Mouse (Mus musculus) midbrain, postnatal 0 days (tissue): ENCODE measurements around the gene Arhgap21. TPM values are rescaled to one million over a fixed set of nuclear protein-coding genes. Genes with fewer than 3 reads are reported as not detected.

Source experiments
- ATAC-seq: fragments of 200-750 bp; cut with Nextera tagmentation; 2 replicates; pipeline ENCODE4 v1.8.0; 2017; ENCODE audit warnings: moderate number of reproducible peaks, mild to moderate bottlenecking, moderate TSS enrichment, moderate library complexity; ENCODE audit not compliant: low FRiP score
- DNase-seq: peaks from one replicate; pipeline ENCODE4 v3.0.0-alpha.2; 2015; ENCODE audit warnings: low spot score
- H3K27ac ChIP-seq: fragments of 300-500 bp; sonication (generic); 2 replicates; pipeline ENCODE4 v1.5.1; 2014; ENCODE audit warnings: low read depth, mild to moderate bottlenecking, low read length, mixed read lengths
- H3K27me3 ChIP-seq: fragments of 300-500 bp; sonication (generic); 2 replicates; pipeline ENCODE4 v1.6.1; 2014; ENCODE audit warnings: low read length, control low read depth, mixed read lengths; ENCODE audit not compliant: insufficient read depth
- H3K36me3 ChIP-seq: fragments of 300-500 bp; sonication (generic); 2 replicates; pipeline ENCODE4 v1.6.1; 2014; ENCODE audit warnings: low read length, control low read depth, mixed read lengths; ENCODE audit not compliant: insufficient read depth
- H3K4me1 ChIP-seq: fragments of 300-500 bp; sonication (generic); 2 replicates; pipeline ENCODE4 v1.6.1; 2014; ENCODE audit warnings: mild to moderate bottlenecking, control low read depth, antibody characterized with exemption, low read length, mixed read lengths; ENCODE audit not compliant: insufficient read depth
- H3K4me2 ChIP-seq: fragments of 300-500 bp; sonication (generic); 2 replicates; pipeline ENCODE4 v1.6.1; 2014; ENCODE audit warnings: low read depth, mild to moderate bottlenecking, low read length, mixed read lengths; ENCODE audit not compliant: poor library complexity, severe bottlenecking
- H3K4me3 ChIP-seq: fragments of 300-500 bp; sonication (generic); 2 replicates; pipeline ENCODE4 v1.5.1; 2014; ENCODE audit warnings: low read depth, mild to moderate bottlenecking, low read length, moderate library complexity
- H3K9ac ChIP-seq: fragments of 300-500 bp; sonication (generic); replicated peaks from 2 replicates; pipeline ENCODE4 v1.6.1; 2014; ENCODE audit warnings: mild to moderate bottlenecking, low read length, moderate library complexity, mixed read lengths; ENCODE audit not compliant: poor library complexity, severe bottlenecking
- H3K9me3 ChIP-seq: fragments of 300-500 bp; sonication (generic); 2 replicates; pipeline ENCODE4 v1.6.1; 2016; ENCODE audit warnings: low read length, control low read depth
- CTCF ChIP-seq: IDR thresholded peaks from 2 replicates; pipeline ENCODE4 v1.5.1; 2016; ENCODE audit warnings: antibody characterized with exemption, mild to moderate bottlenecking
- WGBS: fragments of 180-500 bp; shearing (Covaris S2); extraction: QIAGEN DNeasy Blood & Tissue Kit; methylation state at CpG from one replicate; pipeline ENCODE4 v1.1.7; 2014; 5-methylcytosine and 5-hydroxymethylcytosine counted together
- polyA plus RNA-seq: library from polyadenylated mRNA; unstranded; fragments of >200 nt; fragmentation: Nextera tagmentation; extraction: Ambion mirVana; gene quantifications from 2 replicates; pipeline ENCODE4 v1.2.1, GENCODE M21; 2015
- total RNA-seq: library from RNA; depleted of rRNA; stranded (reverse); fragments of >200 nt; gene quantifications from 2 replicates; pipeline ENCODE4 v1.2.3, GENCODE M21; 2014; rRNA removed

Arhgap21 gene
- total and polyA plus RNA-seq, 2 experiments from 2014 or later, result 31.6 to 81.8 TPM

DNA sequence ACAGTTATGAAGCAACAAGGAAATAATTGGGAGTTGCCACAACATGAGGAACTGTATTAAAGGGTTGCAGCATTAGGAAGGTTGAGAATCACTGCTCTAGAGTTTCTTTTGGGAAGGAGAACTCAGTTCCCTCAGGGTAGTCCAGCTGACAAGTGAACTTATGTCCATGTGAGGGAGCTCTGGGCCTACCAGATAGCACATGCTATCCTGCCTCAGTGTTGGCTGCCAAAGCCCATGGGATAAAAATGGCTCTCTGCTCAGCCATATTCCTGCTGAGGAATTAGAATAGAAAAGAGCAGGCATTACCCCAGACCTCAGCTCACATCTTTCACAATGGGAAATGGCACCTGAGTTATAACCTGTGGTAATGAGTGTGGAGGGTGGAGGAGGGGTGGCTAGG is 142.4 kb downstream of the Arhgap21 start:
- TF ChIP-seq CTCF, result no peak
- ATAC-seq (no peak), DNase-seq (no peak)
- no peak overlapping the region for H3K4me2 ChIP-seq
- H3K9me3 ChIP-seq, result no peaks in the 10 kb centered on the region
- H3K36me3 ChIP-seq, result no peaks in the 10 kb centered on the region
- H3K4me3 ChIP-seq, result no peak overlapping the region
- H3K27ac ChIP-seq, result no peak overlapping the region
- no peaks in the 10 kb centered on the region for H3K4me1 ChIP-seq
- H3K27me3 ChIP-seq, result no peaks in the 10 kb centered on the region
- no peak overlapping the region for H3K9ac ChIP-seq

DNA sequence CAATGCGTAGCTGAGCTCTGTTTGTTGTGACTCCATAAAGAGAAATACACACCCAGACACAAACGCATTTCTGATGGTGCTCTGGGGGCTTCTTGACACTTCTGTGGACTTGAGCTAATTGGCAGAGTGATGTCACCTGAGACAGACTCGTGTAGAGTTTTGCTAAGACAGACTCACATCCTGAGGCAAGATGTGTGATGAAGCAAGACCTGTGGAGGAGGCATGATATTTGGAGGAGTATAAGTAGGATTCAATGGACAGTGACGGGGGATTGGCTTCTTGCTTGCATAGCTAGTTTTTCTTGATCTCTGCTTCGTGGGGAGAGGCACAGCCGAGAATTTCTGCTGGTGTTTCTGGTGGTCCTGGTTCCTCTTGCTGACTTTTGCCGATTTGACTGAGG is 150.5 kb downstream of the Arhgap21 start:
- no peaks in the 10 kb centered on the region for H3K27me3 ChIP-seq
- ATAC-seq (no peak), DNase-seq (no peak)
- H3K4me1 ChIP-seq, result no peaks in the 10 kb centered on the region
- H3K4me2 ChIP-seq, result no peak overlapping the region
- 84% methylated on average over 7 of the region's 7 CpGs for WGBS
- H3K9me3 ChIP-seq, result no peaks in the 10 kb centered on the region
- H3K36me3 ChIP-seq, result no peaks in the 10 kb centered on the region
- TF ChIP-seq CTCF, result no peak
- no peak overlapping the region for H3K4me3 ChIP-seq
- H3K27ac ChIP-seq, result no peak overlapping the region
- H3K9ac ChIP-seq, result no peak overlapping the region

DNA sequence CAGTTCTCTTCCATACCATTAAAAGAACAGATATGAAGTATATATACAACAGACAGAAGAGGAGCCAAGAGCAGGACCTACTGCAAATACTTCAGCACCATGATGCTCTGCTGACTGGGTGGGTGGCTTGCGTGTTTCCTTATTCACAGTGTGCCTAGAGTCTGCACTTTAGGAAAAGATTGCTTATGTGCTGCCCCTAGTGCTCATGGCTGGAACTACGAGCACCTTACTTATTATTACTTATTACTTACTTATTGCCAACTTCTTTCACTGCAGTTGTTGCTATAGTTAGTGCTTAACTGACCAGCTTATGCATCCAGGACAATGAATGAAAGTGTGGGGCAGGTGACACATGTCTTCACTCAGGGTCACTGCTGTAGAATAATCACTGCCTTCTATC is 154.7 kb downstream of the Arhgap21 start:
- DNase-seq (no peak), ATAC-seq (no peak)
- H3K27ac ChIP-seq, result no peak overlapping the region
- no peaks in the 10 kb centered on the region for H3K27me3 ChIP-seq
- H3K4me2 ChIP-seq, result no peak overlapping the region
- no peaks in the 10 kb centered on the region for H3K36me3 ChIP-seq
- H3K4me3 ChIP-seq, result no peak overlapping the region
- no peaks in the 10 kb centered on the region for H3K9me3 ChIP-seq
- WGBS, result 95% methylated on average over 2 of the region's 2 CpGs
- no peak overlapping the region for H3K9ac ChIP-seq
- TF ChIP-seq CTCF, result peak; percentile 34; the same call in 1 of the 2 replicates
- no peaks in the 10 kb centered on the region for H3K4me1 ChIP-seq

DNA sequence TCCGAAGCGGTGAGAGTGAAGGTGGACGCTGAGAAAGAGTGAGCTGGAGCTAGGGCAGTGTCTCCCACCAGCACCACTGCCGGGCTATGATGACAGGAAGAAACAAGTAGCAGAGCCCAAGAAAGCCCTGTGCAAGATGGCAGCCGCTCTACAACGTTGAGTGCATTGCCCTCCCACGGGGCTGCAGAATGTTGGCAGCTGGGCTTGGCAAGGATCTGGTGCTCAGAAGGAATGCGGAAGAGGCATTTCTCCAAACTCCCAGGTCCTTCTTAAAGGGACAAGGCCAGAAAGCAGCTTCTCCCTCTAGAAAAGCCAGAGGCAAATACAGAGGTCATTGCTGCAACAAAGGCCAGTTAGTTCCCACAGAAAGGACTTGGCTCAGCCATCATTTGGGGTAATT is 157.2 kb downstream of the Arhgap21 start:
- no peaks in the 10 kb centered on the region for H3K4me1 ChIP-seq
- no peaks in the 10 kb centered on the region for H3K9me3 ChIP-seq
- no peak overlapping the region for H3K4me2 ChIP-seq
- 80% methylated on average over 8 of the region's 8 CpGs for WGBS
- H3K9ac ChIP-seq, result no peak overlapping the region
- no peaks in the 10 kb centered on the region for H3K27me3 ChIP-seq
- no peak overlapping the region for H3K27ac ChIP-seq
- no peaks in the 10 kb centered on the region for H3K36me3 ChIP-seq
- TF ChIP-seq CTCF, result no peak
- DNase-seq (peak; percentile 56), ATAC-seq (no peak)
- no peak overlapping the region for H3K4me3 ChIP-seq

DNA sequence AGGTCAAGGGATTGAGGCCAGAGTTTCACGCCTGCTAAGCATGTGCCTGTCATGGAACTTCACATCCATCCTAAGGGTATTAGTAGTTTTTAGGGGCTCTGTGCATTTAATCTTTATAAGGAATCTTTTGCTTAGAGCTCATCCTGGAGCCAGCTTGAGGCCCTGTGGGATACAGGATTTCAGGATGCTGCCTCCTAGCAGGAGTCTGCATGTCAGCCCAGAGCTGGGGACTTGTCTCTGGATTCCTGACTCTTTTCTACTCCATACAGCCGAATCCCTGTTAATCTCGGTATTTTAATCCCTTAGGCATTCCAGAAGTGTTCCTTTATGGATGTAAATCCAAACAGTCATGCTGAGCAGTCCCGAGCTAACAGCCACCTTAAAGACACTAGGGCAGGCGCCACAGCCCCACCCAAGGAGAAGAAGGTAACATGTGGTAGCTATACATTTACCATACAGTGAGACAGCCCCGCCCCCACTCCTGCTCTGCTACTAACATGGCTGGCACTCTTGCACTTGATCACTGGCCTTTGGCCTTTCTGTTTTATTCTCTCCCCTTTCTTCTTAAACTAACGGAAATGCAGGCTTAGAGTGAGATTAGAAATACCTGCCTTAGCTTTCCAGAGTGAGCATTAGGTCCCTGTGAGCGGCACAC is 167.3 kb downstream of the Arhgap21 start:
- ATAC-seq (no peak), DNase-seq (no peak)
- H3K27ac ChIP-seq, result no peak overlapping the region
- no peak for TF ChIP-seq CTCF
- H3K4me2 ChIP-seq, result no peak overlapping the region
- no peaks in the 10 kb centered on the region for H3K9me3 ChIP-seq
- WGBS, result 55% methylated on average over 8 of the region's 8 CpGs
- no peaks in the 10 kb centered on the region for H3K4me1 ChIP-seq
- no peaks in the 10 kb centered on the region for H3K36me3 ChIP-seq
- no peaks in the 10 kb centered on the region for H3K27me3 ChIP-seq
- H3K9ac ChIP-seq, result no peak overlapping the region
- H3K4me3 ChIP-seq, result no peak overlapping the region

Other genes with a start within 250 kb of the Arhgap21 start
- gene Enkur, start 236.5 kb upstream of the Arhgap21 start, total RNA-seq, result 3.4 and 6.2 TPM in 2 replicates
- 6.6 and 7.7 TPM in 2 replicates for gene Enkur, start 236.5 kb upstream of the Arhgap21 start, polyA plus RNA-seq
- 18.2 and 22.6 TPM in 2 replicates for gene Thnsl1, start 236.8 kb upstream of the Arhgap21 start, total RNA-seq
- 17.8 and 18.5 TPM in 2 replicates for gene Thnsl1, start 236.8 kb upstream of the Arhgap21 start, polyA plus RNA-seq